Mouse (Mus musculus): ENCODE results near the gene Mrfap1. TPM values are rescaled to one million over a fixed set of nuclear protein-coding genes. Genes with fewer than 3 reads are reported as not detected.

Gene Mrfap1
- total RNA-seq, 2 experiments from 2014 or later = 300 to 317 TPM

GRCm38 (mm10) chr5:36791861-36792260, 4.7 kb downstream of the Mrfap1 start:
- no peak for DNase-seq
- intact Hi-C loops (cut with DNase I) = no loop called here

- no peak for DNase-seq
- intact Hi-C loops (cut with DNase I) = no loop called here
These were observed 10.5 kb downstream of the Mrfap1 start for GRCm38 (mm10) chr5:36786052-36786451.

- intact Hi-C loops (cut with DNase I) = no loop called here
These were observed 17.1 kb downstream of the Mrfap1 start for GRCm38 (mm10) chr5:36779512-36779911.

GRCm38 (mm10) chr5:36778901-36779300, 17.7 kb downstream of the Mrfap1 start:
- intact Hi-C loops (cut with DNase I) = no loop called here
- DNase-seq = no peak

More at GRCm38 (mm10) chr5:36779512-36779911, 17.1 kb downstream of the Mrfap1 start:
- DNase-seq = no peak

GRCm38 (mm10) chr5:36777186-36777585, 19.4 kb downstream of the Mrfap1 start:
- no peak for DNase-seq
- intact Hi-C loops (cut with DNase I) = no loop called here

GRCm38 (mm10) chr5:36776021-36776575, 20.5 kb downstream of the Mrfap1 start:
- intact Hi-C loops (cut with DNase I) = no loop called here
- peak; percentile 15 to 24 for DNase-seq

GRCm38 (mm10) chr5:36775317-36775716, 21.3 kb downstream of the Mrfap1 start:
- intact Hi-C loops (cut with DNase I) = no loop called here
- no peak for DNase-seq

GRCm38 (mm10) chr5:36772586-36772985, 24.0 kb downstream of the Mrfap1 start:
- intact Hi-C loops (cut with DNase I) = no loop called here
- DNase-seq = no peak

- intact Hi-C loops (cut with DNase I) = no loop called here
- no peak for DNase-seq
These were observed 27.0 kb downstream of the Mrfap1 start for GRCm38 (mm10) chr5:36769603-36770002.

GRCm38 (mm10) chr5:36766958-36767703, 29.4 kb downstream of the Mrfap1 start:
- intact Hi-C loops (cut with DNase I) = no loop called here
- DNase-seq = no peak

GRCm38 (mm10) chr5:36759848-36760247, 36.7 kb downstream of the Mrfap1 start:
- intact Hi-C loops (cut with DNase I) = no loop called here
- DNase-seq = no peak

- intact Hi-C loops (cut with DNase I) = no loop called here
- no peak for DNase-seq
These were observed 39.5 kb downstream of the Mrfap1 start for GRCm38 (mm10) chr5:36757033-36757432.

- DNase-seq = no peak
- intact Hi-C loops (cut with DNase I) = no loop called here
These were observed 46.2 kb downstream of the Mrfap1 start for GRCm38 (mm10) chr5:36750119-36751078.

- DNase-seq = peak; percentile 94 to 96
- intact Hi-C loops (cut with DNase I) = loop anchor here (10.0 kb wide), 1 partner anchor 164 kb away; no protein-coding TSS in a partner anchor
These were observed 48.0 kb downstream of the Mrfap1 start, which contains the start of gene Bloc1s4 for GRCm38 (mm10) chr5:36748536-36749061. TSS of gene Bloc1s4 (minus strand) at chr5:36748650.

- intact Hi-C loops (cut with DNase I) = loop anchor here (10.0 kb wide), 1 partner anchor 163 kb away; no protein-coding TSS in a partner anchor
- no peak for DNase-seq
These were observed 48.6 kb downstream of the Mrfap1 start for GRCm38 (mm10) chr5:36747794-36748535.

GRCm38 (mm10) chr5:36747071-36747470, 49.5 kb downstream of the Mrfap1 start:
- intact Hi-C loops (cut with DNase I) = loop anchor here (10.0 kb wide), 1 partner anchor 162 kb away; no protein-coding TSS in a partner anchor

More at GRCm38 (mm10) chr5:36747071-36747470, 49.5 kb downstream of the Mrfap1 start:
- DNase-seq = no peak

Measured in heart, postnatal 10 days (tissue).